Mouse (Mus musculus): ENCODE data around the gene Cux2. TPM values are rescaled to one million over a fixed set of nuclear protein-coding genes. Genes with fewer than 3 reads are reported as not detected.

Gene Cux2
- polyA plus RNA-seq, 1 experiment from 2014 or later: 4.1 TPM

- no peaks in the 10 kb centered on the region for H3K9me3 ChIP-seq (replicated peaks)
- H3K4me3 ChIP-seq (replicated peaks): no peak overlapping the region
- WGBS: 89% methylated on average over 16 of the region's 16 CpGs
- peaks cover 11% of the 10 kb centered on the region; the same call in 1 of the 2 replicates for H3K27me3 ChIP-seq
- no peak for ATAC-seq (ENCODE audit: insufficient number of reproducible peaks, low FRiP score, low TSS enrichment, low read depth)
- peaks cover 11% of the 10 kb centered on the region for H3K4me1 ChIP-seq
- no peak overlapping the region for H3K4me2 ChIP-seq (replicated peaks)
- H3K27ac ChIP-seq (replicated peaks): no peak overlapping the region
- no peak overlapping the region for H3K9ac ChIP-seq
- H3K36me3 ChIP-seq: no peaks in the 10 kb centered on the region
Observed at GRCm38 (mm10) chr5:121944021-121944790, 105.7 kb downstream of the Cux2 start.

- H3K9ac ChIP-seq: no peak overlapping the region
- WGBS: 42% methylated on average over 7 of the region's 7 CpGs
- no peaks in the 10 kb centered on the region for H3K9me3 ChIP-seq (replicated peaks)
- H3K27ac ChIP-seq (replicated peaks): no peak overlapping the region
- no peak for ATAC-seq (ENCODE audit: insufficient number of reproducible peaks, low FRiP score, low TSS enrichment, low read depth)
- peaks cover 11% of the 10 kb centered on the region; the same call in 1 of the 2 replicates for H3K27me3 ChIP-seq
- no peak overlapping the region for H3K4me3 ChIP-seq (replicated peaks)
- peaks cover 9% of the 10 kb centered on the region for H3K4me1 ChIP-seq
- no peaks in the 10 kb centered on the region for H3K36me3 ChIP-seq
- H3K4me2 ChIP-seq (replicated peaks): no peak overlapping the region
Observed at GRCm38 (mm10) chr5:121943472-121943871, 106.4 kb downstream of the Cux2 start.

- no peaks in the 10 kb centered on the region for H3K27me3 ChIP-seq
- 39% methylated on average over 18 of the region's 18 CpGs for WGBS
- no peak for ATAC-seq (ENCODE audit: insufficient number of reproducible peaks, low FRiP score, low TSS enrichment, low read depth)
Observed at GRCm38 (mm10) chr5:121938065-121938849, 111.6 kb downstream of the Cux2 start.

GRCm38 (mm10) chr5:121930261-121930660 lies 119.6 kb downstream of the Cux2 start:
- peaks cover 17% of the 10 kb centered on the region for H3K27me3 ChIP-seq
- no peak overlapping the region for H3K4me2 ChIP-seq (replicated peaks)
- no peak overlapping the region for H3K27ac ChIP-seq (replicated peaks)
- no peak overlapping the region for H3K9ac ChIP-seq
- H3K9me3 ChIP-seq (replicated peaks): no peaks in the 10 kb centered on the region
- H3K36me3 ChIP-seq: no peaks in the 10 kb centered on the region
- no peak overlapping the region for H3K4me3 ChIP-seq (replicated peaks)
- no peak for ATAC-seq (ENCODE audit: insufficient number of reproducible peaks, low FRiP score, low TSS enrichment, low read depth)
- 61% methylated on average over 9 of the region's 9 CpGs for WGBS
- peaks cover 8% of the 10 kb centered on the region for H3K4me1 ChIP-seq

More at GRCm38 (mm10) chr5:121938065-121938849, 111.6 kb downstream of the Cux2 start:
- Histone ChIP-seq H3K27ac (replicated peaks) (no peak overlapping the region), H3K4me1 (peaks cover 14% of the 10 kb centered on the region), H3K4me2 (replicated peaks) (no peak overlapping the region), H3K4me3 (replicated peaks) (no peak overlapping the region), H3K36me3 (no peaks in the 10 kb centered on the region), H3K9me3 (replicated peaks) (no peaks in the 10 kb centered on the region), H3K9ac (no peak overlapping the region)

GRCm38 (mm10) chr5:121928362-121929000 lies 121.4 kb downstream of the Cux2 start:
- WGBS: 38% methylated on average over 15 of the region's 17 CpGs
- H3K27ac ChIP-seq (replicated peaks): no peak overlapping the region
- H3K27me3 ChIP-seq: peaks cover 31% of the 10 kb centered on the region

GRCm38 (mm10) chr5:121926543-121926814 lies 123.4 kb downstream of the Cux2 start:
- peaks cover 36% of the 10 kb centered on the region for H3K27me3 ChIP-seq

More at GRCm38 (mm10) chr5:121928362-121929000, 121.4 kb downstream of the Cux2 start:
- no peak overlapping the region for H3K9ac ChIP-seq
- H3K4me2 ChIP-seq (replicated peaks): no peak overlapping the region
- H3K4me1 ChIP-seq: peaks cover 11% of the 10 kb centered on the region
- H3K36me3 ChIP-seq: no peaks in the 10 kb centered on the region
- H3K9me3 ChIP-seq (replicated peaks): no peaks in the 10 kb centered on the region
- no peak for ATAC-seq (ENCODE audit: insufficient number of reproducible peaks, low FRiP score, low TSS enrichment, low read depth)
- no peak overlapping the region for H3K4me3 ChIP-seq (replicated peaks)

GRCm38 (mm10) chr5:121925751-121926542 lies 124.0 kb downstream of the Cux2 start:
- Histone ChIP-seq H3K4me3 (replicated peaks) (no peak overlapping the region), H3K9ac (no peak overlapping the region), H3K4me2 (replicated peaks) (no peak overlapping the region), H3K36me3 (no peaks in the 10 kb centered on the region), H3K27me3 (peaks cover 36% of the 10 kb centered on the region), H3K9me3 (replicated peaks) (no peaks in the 10 kb centered on the region), H3K27ac (replicated peaks) (no peak overlapping the region), H3K4me1 (peaks cover 11% of the 10 kb centered on the region)
- ATAC-seq (ENCODE audit: insufficient number of reproducible peaks, low FRiP score, low TSS enrichment, low read depth): no peak
- 30% methylated on average over 28 of the region's 28 CpGs for WGBS

More at GRCm38 (mm10) chr5:121926543-121926814, 123.4 kb downstream of the Cux2 start:
- Histone ChIP-seq H3K36me3 (no peaks in the 10 kb centered on the region), H3K9ac (no peak overlapping the region), H3K4me3 (replicated peaks) (no peak overlapping the region), H3K4me2 (replicated peaks) (no peak overlapping the region), H3K27ac (replicated peaks) (no peak overlapping the region), H3K4me1 (peaks cover 11% of the 10 kb centered on the region), H3K9me3 (replicated peaks) (no peaks in the 10 kb centered on the region)
- no peak for ATAC-seq (ENCODE audit: insufficient number of reproducible peaks, low FRiP score, low TSS enrichment, low read depth)
- WGBS: 7% methylated on average over 2 of the region's 2 CpGs

- H3K27me3 ChIP-seq: peaks cover 36% of the 10 kb centered on the region
- WGBS: 22% methylated on average over 23 of the region's 23 CpGs
- no peaks in the 10 kb centered on the region for H3K36me3 ChIP-seq
- no peaks in the 10 kb centered on the region for H3K9me3 ChIP-seq (replicated peaks)
- H3K4me2 ChIP-seq (replicated peaks): no peak overlapping the region
- no peak overlapping the region for H3K9ac ChIP-seq
- H3K4me3 ChIP-seq (replicated peaks): no peak overlapping the region
- no peak overlapping the region for H3K27ac ChIP-seq (replicated peaks)
- no peak for ATAC-seq (ENCODE audit: insufficient number of reproducible peaks, low FRiP score, low TSS enrichment, low read depth)
- peaks cover 11% of the 10 kb centered on the region for H3K4me1 ChIP-seq
Observed at GRCm38 (mm10) chr5:121925291-121925690, 124.6 kb downstream of the Cux2 start.

GRCm38 (mm10) chr5:121924423-121924822 lies 125.5 kb downstream of the Cux2 start:
- H3K27me3 ChIP-seq: peaks cover 36% of the 10 kb centered on the region

GRCm38 (mm10) chr5:121922942-121923826 lies 126.7 kb downstream of the Cux2 start:
- Histone ChIP-seq H3K4me3 (replicated peaks) (no peak overlapping the region), H3K4me1 (peaks cover 11% of the 10 kb centered on the region), H3K9me3 (replicated peaks) (no peaks in the 10 kb centered on the region), H3K9ac (no peak overlapping the region), H3K27me3 (peaks cover 36% of the 10 kb centered on the region), H3K27ac (replicated peaks) (no peak overlapping the region), H3K4me2 (replicated peaks) (no peak overlapping the region), H3K36me3 (no peaks in the 10 kb centered on the region)
- no peak for ATAC-seq (ENCODE audit: insufficient number of reproducible peaks, low FRiP score, low TSS enrichment, low read depth)
- WGBS: 73% methylated on average over 17 of the region's 17 CpGs

More at GRCm38 (mm10) chr5:121924423-121924822, 125.5 kb downstream of the Cux2 start:
- H3K4me2 ChIP-seq (replicated peaks): no peak overlapping the region
- 16% methylated on average over 9 of the region's 9 CpGs for WGBS
- H3K9ac ChIP-seq: no peak overlapping the region
- H3K36me3 ChIP-seq: no peaks in the 10 kb centered on the region
- H3K4me1 ChIP-seq: peaks cover 11% of the 10 kb centered on the region
- no peak overlapping the region for H3K27ac ChIP-seq (replicated peaks)
- no peak overlapping the region for H3K4me3 ChIP-seq (replicated peaks)
- no peak for ATAC-seq (ENCODE audit: insufficient number of reproducible peaks, low FRiP score, low TSS enrichment, low read depth)
- no peaks in the 10 kb centered on the region for H3K9me3 ChIP-seq (replicated peaks)

Data from embryonic facial prominence, embryonic 15.5 days (tissue).